Mouse (Mus musculus): Measurements from ENCODE around the gene Armc7. TPM values are rescaled to one million over a fixed set of nuclear protein-coding genes. Genes with fewer than 3 reads are reported as not detected.
A peak's percentile ranks its signal among the peaks of the same experiment; 100 is the strongest.

Gene Armc7
- total and polyA plus RNA-seq, 3 experiments, result 7.5 to 12.5 (median 8.7) TPM

GRCm38 (mm10) chr11:115506586-115506985, 31.1 kb downstream of the Armc7 start:
- no peak for TF ChIP-seq HCFC1 (IDR thresholded peaks at IDR 0.05; ENCODE audit: low read depth, low read length)
- no peak for TF ChIP-seq E2F4 (IDR thresholded peaks at IDR 0.05; ENCODE audit: insufficient replicate concordance, low read depth, low read length)
- TF ChIP-seq NRF1 (IDR thresholded peaks at IDR 0.05; ENCODE audit: low read depth, low read length), result no peak
- no peak for TF ChIP-seq ZNF384 (IDR thresholded peaks at IDR 0.05; ENCODE audit: low read depth, low read length)
- no peak for TF ChIP-seq ELF1 (IDR thresholded peaks at IDR 0.05; ENCODE audit: low read depth, low read length)
- TF ChIP-seq MXI1 (IDR thresholded peaks at IDR 0.05; ENCODE audit: low read depth, low read length), result no peak
- TF ChIP-seq POLR2AphosphoS2 (IDR thresholded peaks at IDR 0.05; ENCODE audit: low read depth, low read length), result no peak
- TF ChIP-seq IRF4 (IDR thresholded peaks at IDR 0.05; ENCODE audit: low read depth, low read length), result no peak
- TF ChIP-seq KAT2A (IDR thresholded peaks at IDR 0.05; ENCODE audit: insufficient replicate concordance, low read length), result no peak
- no peak for TF ChIP-seq USF1 (IDR thresholded peaks at IDR 0.05; ENCODE audit: low read depth, low read length)
- no peak for TF ChIP-seq ETS1 (conservative IDR thresholded peaks at IDR 0.05; ENCODE audit: low read depth, low read length)
- no peak for TF ChIP-seq USF2 (conservative IDR thresholded peaks at IDR 0.05; ENCODE audit: low read depth, low read length)
- TF ChIP-seq CHD1 (IDR thresholded peaks at IDR 0.05; ENCODE audit: low read depth, low read length), result no peak
- TF ChIP-seq RCOR1 (conservative IDR thresholded peaks at IDR 0.05; ENCODE audit: low read depth, low read length), result no peak
- H3K9me3 ChIP-seq (replicated peaks; ENCODE audit: low read length), result no peaks in the 10 kb centered on the region
- H3K4me1 ChIP-seq (ENCODE audit: control insufficient read depth in 1 of 2, insufficient read depth in 2 of 2), result peaks cover 36 to 69% of the 10 kb centered on the region in 2 experiments
- in situ Hi-C loops (cut with MboI; ENCODE audit: low pct_ligation_motif_present, low pct_unique_long_range_greater_than_20kb, low sequenced_read_pairs), result loop anchor here (10.0 kb wide), 1 partner anchor 208 kb away; no protein-coding TSS in a partner anchor
- H3K79me2 ChIP-seq (replicated peaks; ENCODE audit: control insufficient read depth, extremely low read depth, insufficient read depth, poor library complexity, severe bottlenecking), result peaks cover 90% of the 10 kb centered on the region
- no peaks in the 10 kb centered on the region for H3K27me3 ChIP-seq (replicated peaks)
- peaks cover 23 to 75% of the 10 kb centered on the region in 2 experiments for H3K36me3 ChIP-seq (replicated peaks in 1 of 2; ENCODE audit: control insufficient read depth in 1 of 2, insufficient read depth in 1 of 2, low read length in 1 of 2)
- no peak overlapping the region for H3K9ac ChIP-seq (ENCODE audit: insufficient read depth, low read depth)
- no peak for DNase-seq (ENCODE audit: extremely low read depth)
- no peak overlapping the region for H3K4me2 ChIP-seq (ENCODE audit: insufficient read depth, low read depth, poor library complexity, severe bottlenecking)
- dilution Hi-C loops (cut with MboI; ENCODE audit: extremely low pct_ligation_motif_present, extremely low pct_unique_long_range_greater_than_20kb, low sequenced_read_pairs), result no loop called here
- H3K27ac ChIP-seq (ENCODE audit: insufficient read depth, low read depth), result 0 out of 2 replicates have a peak overlapping the region, but pooled peaks have one; percentile 6
- no peak overlapping the region for H3K4me3 ChIP-seq (replicated peaks in 1 of 3; ENCODE audit: low read depth in 2 of 3, low read length in 2 of 3, poor library complexity in 1 of 3)

GRCm38 (mm10) chr11:115508061-115508460, 32.6 kb downstream of the Armc7 start:
- dilution Hi-C loops (cut with MboI; ENCODE audit: extremely low pct_ligation_motif_present, extremely low pct_unique_long_range_greater_than_20kb, low sequenced_read_pairs), result no loop called here
- Histone ChIP-seq H3K27ac (ENCODE audit: insufficient read depth, low read depth) (peak overlapping the region; percentile 62; the same call in 1 of the 2 replicates), H3K79me2 (replicated peaks; ENCODE audit: control insufficient read depth, extremely low read depth, insufficient read depth, poor library complexity, severe bottlenecking) (peaks cover 98% of the 10 kb centered on the region), H3K9me3 (replicated peaks; ENCODE audit: low read length) (no peaks in the 10 kb centered on the region), H3K4me3 (replicated peaks in 1 of 3; ENCODE audit: low read depth in 2 of 3, low read length in 2 of 3, poor library complexity in 1 of 3) (no peak overlapping the region), H3K36me3 (replicated peaks in 1 of 2; ENCODE audit: control insufficient read depth in 1 of 2, insufficient read depth in 1 of 2, low read length in 1 of 2) (peaks cover 14 to 63% of the 10 kb centered on the region in 2 experiments), H3K27me3 (replicated peaks) (no peaks in the 10 kb centered on the region), H3K4me2 (ENCODE audit: insufficient read depth, low read depth, poor library complexity, severe bottlenecking) (peak overlapping the region; percentile 57), H3K9ac (ENCODE audit: insufficient read depth, low read depth) (no peak overlapping the region), H3K4me1 (ENCODE audit: control insufficient read depth in 1 of 2, insufficient read depth in 2 of 2) (peaks cover 36 to 78% of the 10 kb centered on the region in 2 experiments)
- TF ChIP-seq MAX (IDR thresholded peaks at IDR 0.05; ENCODE audit: low read length), result peak; percentile 57
- peak; percentile 94 for TF ChIP-seq TCF12 (IDR thresholded peaks at IDR 0.05; ENCODE audit: low read depth, low read length)
- TF ChIP-seq MYC (IDR thresholded peaks at IDR 0.05; ENCODE audit: low read depth, low read length), result peak; percentile 71; the same call in 1 of the 2 replicates
- TF ChIP-seq MXI1 (IDR thresholded peaks at IDR 0.05; ENCODE audit: low read depth, low read length), result peak; percentile 72; the same call in 1 of the 2 replicates
- TF ChIP-seq ELF1 (IDR thresholded peaks at IDR 0.05; ENCODE audit: low read depth, low read length), result no peak
- TF ChIP-seq MEF2A (IDR thresholded peaks at IDR 0.05; ENCODE audit: borderline replicate concordance, low read depth, low read length), result 0 out of 2 replicates have a peak, but pooled peaks have one; percentile 22
- TF ChIP-seq IRF4 (IDR thresholded peaks at IDR 0.05; ENCODE audit: low read depth, low read length), result no peak
- TF ChIP-seq KAT2A (IDR thresholded peaks at IDR 0.05; ENCODE audit: insufficient replicate concordance, low read length), result no peak
- peak; percentile 73 for TF ChIP-seq BHLHE40 (IDR thresholded peaks at IDR 0.05; ENCODE audit: low read depth, low read length)
- peak; percentile 68; the same call in 1 of the 2 replicates for TF ChIP-seq SIN3A (IDR thresholded peaks at IDR 0.05; ENCODE audit: low read length)
- peak; percentile 70; the same call in 1 of the 2 replicates for TF ChIP-seq ETS1 (conservative IDR thresholded peaks at IDR 0.05; ENCODE audit: low read depth, low read length)
- peak; percentile 63; the same call in 1 of the 2 replicates for TF ChIP-seq EP300 (IDR thresholded peaks at IDR 0.05; ENCODE audit: low read length)
- no peak for DNase-seq (ENCODE audit: extremely low read depth)
- in situ Hi-C loops (cut with MboI; ENCODE audit: low pct_ligation_motif_present, low pct_unique_long_range_greater_than_20kb, low sequenced_read_pairs), result loop anchor here (10.0 kb wide), 1 partner anchor 207 kb away; no protein-coding TSS in a partner anchor
